Mouse (Mus musculus): Measurements from ENCODE around the gene Plcb4. TPM values are rescaled to one million over a fixed set of nuclear protein-coding genes. Genes with fewer than 3 reads are reported as not detected.

The Plcb4 gene
- polyA plus RNA-seq, 1 experiment from 2014 or later = 25.3 TPM

DNA sequence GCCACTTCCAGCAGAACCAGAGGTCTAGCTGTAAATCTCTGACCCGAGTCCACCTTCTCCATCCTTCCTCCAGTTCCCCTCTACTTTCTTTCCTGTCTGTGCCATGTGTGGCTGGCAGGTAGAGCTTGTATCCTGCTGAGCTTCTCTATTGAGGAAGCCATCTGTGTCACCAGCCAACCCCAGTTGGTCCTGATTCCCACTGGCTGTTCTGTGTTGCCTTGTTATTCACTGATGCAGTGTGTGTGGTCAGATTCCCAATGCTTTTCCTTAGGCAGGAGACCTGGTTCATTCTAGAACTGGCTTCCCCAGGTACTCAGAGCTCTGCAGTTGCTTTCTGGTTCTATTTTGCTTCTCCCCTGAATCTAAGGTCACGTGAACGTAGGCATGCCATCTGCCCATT lies 177.6 kb downstream of the Plcb4 start:
- H3K9ac ChIP-seq (ENCODE audit: low read length) = no peak overlapping the region
- H3K27me3 ChIP-seq (ENCODE audit: control insufficient read depth, insufficient read depth, low read length) = no peaks in the 10 kb centered on the region
- H3K36me3 ChIP-seq (ENCODE audit: control insufficient read depth, insufficient read depth, low read length) = no peaks in the 10 kb centered on the region
- 85% methylated on average over 3 of the region's 3 CpGs for WGBS
- ATAC-seq (ENCODE audit: insufficient read depth, low FRiP score) = no peak
- H3K4me3 ChIP-seq (replicated peaks; ENCODE audit: low read length) = no peak overlapping the region
- no peak overlapping the region for H3K27ac ChIP-seq (ENCODE audit: low read length)
- no peaks in the 10 kb centered on the region for H3K9me3 ChIP-seq (replicated peaks; ENCODE audit: control insufficient read depth, low read length)
- no peaks in the 10 kb centered on the region for H3K4me1 ChIP-seq (ENCODE audit: control insufficient read depth, insufficient read depth, low read length)
- H3K4me2 ChIP-seq (ENCODE audit: low read depth, low read length) = no peak overlapping the region

DNA sequence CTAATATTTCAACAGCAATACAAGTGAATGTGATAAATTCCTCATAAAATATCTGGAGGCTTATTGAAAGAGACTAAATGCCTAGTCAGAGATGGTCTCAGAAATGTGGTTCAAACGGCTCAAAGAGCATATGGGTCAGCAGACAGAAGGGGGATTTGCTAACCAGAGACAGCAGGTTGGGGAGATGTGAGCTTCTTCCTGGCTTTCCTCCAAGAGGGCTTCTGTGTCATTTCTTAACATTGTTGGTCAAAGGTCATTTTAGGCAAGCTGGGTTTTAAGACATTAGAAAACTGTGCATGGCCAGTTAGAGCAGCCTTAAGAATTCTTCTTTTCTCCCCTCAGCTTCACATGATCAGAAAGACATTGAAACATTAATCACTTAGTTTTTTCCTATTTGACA lies 178.9 kb downstream of the Plcb4 start:
- no peaks in the 10 kb centered on the region for H3K9me3 ChIP-seq (replicated peaks; ENCODE audit: control insufficient read depth, low read length)
- H3K36me3 ChIP-seq (ENCODE audit: control insufficient read depth, insufficient read depth, low read length) = no peaks in the 10 kb centered on the region
- no peaks in the 10 kb centered on the region for H3K27me3 ChIP-seq (ENCODE audit: control insufficient read depth, insufficient read depth, low read length)
- H3K4me1 ChIP-seq (ENCODE audit: control insufficient read depth, insufficient read depth, low read length) = no peaks in the 10 kb centered on the region
- no peak overlapping the region for H3K27ac ChIP-seq (ENCODE audit: low read length)
- no peak overlapping the region for H3K4me3 ChIP-seq (replicated peaks; ENCODE audit: low read length)
- H3K4me2 ChIP-seq (ENCODE audit: low read depth, low read length) = no peak overlapping the region
- no peak for ATAC-seq (ENCODE audit: insufficient read depth, low FRiP score)
- WGBS = 68% methylated on average over 1 of the region's 1 CpGs
- H3K9ac ChIP-seq (ENCODE audit: low read length) = no peak overlapping the region

DNA sequence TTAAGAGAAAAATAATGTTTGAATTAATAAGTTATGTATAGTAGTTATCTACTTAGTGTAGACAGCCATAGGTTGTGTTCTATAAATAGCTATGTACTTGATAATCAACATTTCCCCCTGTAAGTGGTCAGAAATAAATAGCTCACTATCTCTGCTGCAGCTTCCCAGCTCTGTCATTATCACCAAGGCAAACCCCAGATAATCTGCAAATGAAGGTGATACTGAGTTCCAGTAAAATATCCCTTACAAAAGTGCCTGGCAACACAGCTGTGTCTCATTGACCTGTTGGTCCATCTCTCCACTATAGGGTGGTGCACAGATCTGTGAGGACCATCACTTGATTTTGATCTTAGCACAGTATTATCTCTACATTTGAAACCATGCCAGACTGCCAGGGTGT lies 179.3 kb downstream of the Plcb4 start:
- no peak for ATAC-seq (ENCODE audit: insufficient read depth, low FRiP score)

DNA sequence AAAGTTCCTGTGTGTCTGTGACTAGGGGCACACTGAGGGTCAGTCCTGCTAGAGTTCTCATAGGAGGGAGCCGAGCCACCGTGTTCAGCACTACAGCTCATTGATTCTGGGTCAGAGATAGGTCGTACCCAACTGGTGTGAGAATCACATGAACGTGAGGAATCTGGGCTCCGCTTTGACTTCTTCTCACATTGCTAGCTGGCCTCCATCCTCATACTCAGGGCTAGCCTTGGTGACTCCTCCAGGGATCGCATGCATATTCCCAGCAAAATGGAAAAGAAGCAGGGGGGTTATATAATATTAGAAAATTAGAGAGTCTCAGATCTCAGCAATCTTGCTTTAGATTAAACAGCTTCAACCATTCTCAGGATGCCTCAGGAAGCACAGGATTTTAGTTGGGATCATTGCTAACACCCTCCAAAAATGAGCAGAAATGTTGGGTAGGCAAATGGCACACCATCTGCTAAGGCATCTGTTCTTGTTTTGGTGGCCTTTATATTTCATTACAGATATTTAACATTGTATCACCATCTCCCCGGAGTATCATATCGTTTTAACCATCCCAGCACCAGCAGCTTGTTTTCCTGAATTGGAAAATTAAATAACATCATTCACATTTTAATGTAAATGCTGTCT lies 180.0 kb downstream of the Plcb4 start:
- no peaks in the 10 kb centered on the region for H3K27me3 ChIP-seq (ENCODE audit: control insufficient read depth, insufficient read depth, low read length)
- no peaks in the 10 kb centered on the region for H3K36me3 ChIP-seq (ENCODE audit: control insufficient read depth, insufficient read depth, low read length)
- H3K27ac ChIP-seq (ENCODE audit: low read length) = no peak overlapping the region
- H3K4me3 ChIP-seq (replicated peaks; ENCODE audit: low read length) = no peak overlapping the region
- no peak overlapping the region for H3K4me2 ChIP-seq (ENCODE audit: low read depth, low read length)
- no peaks in the 10 kb centered on the region for H3K4me1 ChIP-seq (ENCODE audit: control insufficient read depth, insufficient read depth, low read length)
- H3K9ac ChIP-seq (ENCODE audit: low read length) = no peak overlapping the region
- H3K9me3 ChIP-seq (replicated peaks; ENCODE audit: control insufficient read depth, low read length) = no peaks in the 10 kb centered on the region
- ATAC-seq (ENCODE audit: insufficient read depth, low FRiP score) = no peak
- WGBS = 83% methylated on average over 8 of the region's 8 CpGs

More for the DNA sequence above, 179.3 kb downstream of the Plcb4 start:
- Histone ChIP-seq H3K36me3 (ENCODE audit: control insufficient read depth, insufficient read depth, low read length) (no peaks in the 10 kb centered on the region), H3K4me2 (ENCODE audit: low read depth, low read length) (no peak overlapping the region), H3K4me3 (replicated peaks; ENCODE audit: low read length) (no peak overlapping the region), H3K27ac (ENCODE audit: low read length) (no peak overlapping the region), H3K9ac (ENCODE audit: low read length) (no peak overlapping the region), H3K27me3 (ENCODE audit: control insufficient read depth, insufficient read depth, low read length) (no peaks in the 10 kb centered on the region), H3K4me1 (ENCODE audit: control insufficient read depth, insufficient read depth, low read length) (no peaks in the 10 kb centered on the region), H3K9me3 (replicated peaks; ENCODE audit: control insufficient read depth, low read length) (no peaks in the 10 kb centered on the region)

DNA sequence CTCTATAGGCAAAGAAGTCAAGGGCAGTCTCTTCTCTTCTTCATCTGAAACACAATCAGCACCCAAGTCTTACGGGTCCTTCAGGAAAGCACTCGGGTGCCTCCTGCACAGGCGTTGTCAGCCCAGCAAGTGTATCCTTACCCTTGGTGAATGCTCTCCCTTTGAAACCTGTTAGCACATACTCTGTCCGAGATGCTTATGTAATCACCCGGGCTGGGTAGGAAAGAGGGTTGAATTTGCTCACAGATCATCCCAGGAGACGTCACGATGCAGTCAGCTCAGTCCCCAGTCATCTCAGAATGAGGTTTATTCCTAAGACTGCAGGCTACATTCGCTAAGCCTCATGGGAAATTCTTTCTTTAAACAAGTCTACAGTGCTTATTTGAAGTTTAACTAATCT lies 184.9 kb downstream of the Plcb4 start:
- no peak for ATAC-seq (ENCODE audit: insufficient read depth, low FRiP score)
- 76% methylated on average over 8 of the region's 8 CpGs for WGBS
- H3K27me3 ChIP-seq (ENCODE audit: control insufficient read depth, insufficient read depth, low read length) = no peaks in the 10 kb centered on the region
- H3K4me3 ChIP-seq (replicated peaks; ENCODE audit: low read length) = no peak overlapping the region
- H3K9ac ChIP-seq (ENCODE audit: low read length) = no peak overlapping the region
- H3K27ac ChIP-seq (ENCODE audit: low read length) = no peak overlapping the region
- no peaks in the 10 kb centered on the region for H3K36me3 ChIP-seq (ENCODE audit: control insufficient read depth, insufficient read depth, low read length)
- no peak overlapping the region for H3K4me2 ChIP-seq (ENCODE audit: low read depth, low read length)
- no peaks in the 10 kb centered on the region for H3K4me1 ChIP-seq (ENCODE audit: control insufficient read depth, insufficient read depth, low read length)
- H3K9me3 ChIP-seq (replicated peaks; ENCODE audit: control insufficient read depth, low read length) = no peaks in the 10 kb centered on the region

DNA sequence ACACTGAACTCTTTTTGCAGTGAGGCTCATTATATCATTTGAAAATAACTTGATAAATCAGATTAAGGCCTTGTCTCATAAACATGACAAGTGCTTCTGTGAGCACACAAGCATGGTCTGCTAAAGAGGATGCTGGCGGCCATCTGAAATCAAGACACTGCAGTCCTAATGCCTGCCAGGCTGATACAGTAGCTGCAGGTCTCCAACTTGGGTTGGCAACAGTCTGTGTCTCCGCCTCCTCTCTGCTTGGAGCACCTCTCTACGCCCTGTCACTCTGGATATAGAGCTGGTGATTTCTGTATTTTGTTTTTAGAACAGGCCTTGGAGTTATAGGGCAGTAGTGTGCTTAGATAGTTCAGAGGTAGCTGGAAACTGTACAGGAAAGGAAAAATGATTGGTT lies 188.1 kb downstream of the Plcb4 start:
- no peaks in the 10 kb centered on the region for H3K9me3 ChIP-seq (replicated peaks; ENCODE audit: control insufficient read depth, low read length)
- H3K4me3 ChIP-seq (replicated peaks; ENCODE audit: low read length) = no peak overlapping the region
- no peak overlapping the region for H3K9ac ChIP-seq (ENCODE audit: low read length)
- no peak overlapping the region for H3K4me2 ChIP-seq (ENCODE audit: low read depth, low read length)
- H3K27ac ChIP-seq (ENCODE audit: low read length) = no peak overlapping the region
- H3K27me3 ChIP-seq (ENCODE audit: control insufficient read depth, insufficient read depth, low read length) = no peaks in the 10 kb centered on the region
- ATAC-seq (ENCODE audit: insufficient read depth, low FRiP score) = no peak
- WGBS = 81% methylated on average over 3 of the region's 3 CpGs
- H3K4me1 ChIP-seq (ENCODE audit: control insufficient read depth, insufficient read depth, low read length) = no peaks in the 10 kb centered on the region
- no peaks in the 10 kb centered on the region for H3K36me3 ChIP-seq (ENCODE audit: control insufficient read depth, insufficient read depth, low read length)

DNA sequence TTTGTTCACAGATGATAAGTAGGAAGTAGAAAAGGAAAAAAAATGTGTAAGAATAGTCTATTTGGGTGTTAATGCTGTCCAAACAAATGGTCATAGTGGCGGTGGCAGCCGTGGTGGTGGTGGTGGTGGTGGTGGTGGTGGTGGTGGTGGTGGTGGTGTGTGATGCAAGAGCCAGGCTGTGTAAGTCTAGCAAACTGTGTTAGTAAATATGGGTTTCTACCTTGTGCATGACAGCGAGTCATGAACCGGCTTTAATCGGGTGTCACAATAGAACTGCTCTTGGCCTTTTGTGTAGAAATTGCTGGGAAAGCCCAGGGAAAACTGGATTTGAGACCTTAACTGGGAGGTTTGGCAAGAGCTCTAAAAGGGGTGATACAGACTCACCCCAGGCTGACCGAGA lies 188.9 kb downstream of the Plcb4 start:
- H3K9me3 ChIP-seq (replicated peaks; ENCODE audit: control insufficient read depth, low read length) = no peaks in the 10 kb centered on the region
- WGBS = 79% methylated on average over 6 of the region's 6 CpGs
- H3K4me2 ChIP-seq (ENCODE audit: low read depth, low read length) = no peak overlapping the region
- H3K36me3 ChIP-seq (ENCODE audit: control insufficient read depth, insufficient read depth, low read length) = no peaks in the 10 kb centered on the region
- H3K27me3 ChIP-seq (ENCODE audit: control insufficient read depth, insufficient read depth, low read length) = no peaks in the 10 kb centered on the region
- no peak overlapping the region for H3K4me3 ChIP-seq (replicated peaks; ENCODE audit: low read length)
- H3K4me1 ChIP-seq (ENCODE audit: control insufficient read depth, insufficient read depth, low read length) = no peaks in the 10 kb centered on the region
- no peak overlapping the region for H3K9ac ChIP-seq (ENCODE audit: low read length)
- ATAC-seq (ENCODE audit: insufficient read depth, low FRiP score) = no peak
- no peak overlapping the region for H3K27ac ChIP-seq (ENCODE audit: low read length)

DNA sequence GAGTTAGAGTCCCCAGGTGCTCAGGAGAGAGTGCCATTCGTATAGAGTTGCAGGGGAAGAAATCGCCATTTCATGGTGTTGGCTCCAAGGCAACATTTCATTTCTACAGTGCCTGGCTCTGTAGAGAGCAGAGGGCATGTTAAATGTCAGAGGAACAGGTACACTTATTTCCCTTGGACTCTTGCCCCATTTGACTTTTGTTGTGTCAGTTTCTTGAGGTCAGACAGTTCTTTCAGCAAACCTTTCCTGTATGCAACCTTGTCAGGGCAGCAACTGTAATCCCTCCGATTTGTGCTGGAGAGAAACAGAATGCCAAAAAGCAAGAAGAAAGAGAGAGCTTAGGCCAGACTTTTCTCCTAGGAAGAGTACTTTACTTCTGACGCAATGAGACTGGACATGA lies 189.4 kb downstream of the Plcb4 start:
- H3K27ac ChIP-seq (ENCODE audit: low read length) = no peak overlapping the region
- ATAC-seq (ENCODE audit: insufficient read depth, low FRiP score) = no peak
- H3K4me3 ChIP-seq (replicated peaks; ENCODE audit: low read length) = no peak overlapping the region
- H3K27me3 ChIP-seq (ENCODE audit: control insufficient read depth, insufficient read depth, low read length) = no peaks in the 10 kb centered on the region
- H3K9ac ChIP-seq (ENCODE audit: low read length) = no peak overlapping the region
- no peaks in the 10 kb centered on the region for H3K36me3 ChIP-seq (ENCODE audit: control insufficient read depth, insufficient read depth, low read length)
- 82% methylated on average over 4 of the region's 4 CpGs for WGBS
- H3K9me3 ChIP-seq (replicated peaks; ENCODE audit: control insufficient read depth, low read length) = no peaks in the 10 kb centered on the region
- H3K4me1 ChIP-seq (ENCODE audit: control insufficient read depth, insufficient read depth, low read length) = no peaks in the 10 kb centered on the region
- H3K4me2 ChIP-seq (ENCODE audit: low read depth, low read length) = no peak overlapping the region

DNA sequence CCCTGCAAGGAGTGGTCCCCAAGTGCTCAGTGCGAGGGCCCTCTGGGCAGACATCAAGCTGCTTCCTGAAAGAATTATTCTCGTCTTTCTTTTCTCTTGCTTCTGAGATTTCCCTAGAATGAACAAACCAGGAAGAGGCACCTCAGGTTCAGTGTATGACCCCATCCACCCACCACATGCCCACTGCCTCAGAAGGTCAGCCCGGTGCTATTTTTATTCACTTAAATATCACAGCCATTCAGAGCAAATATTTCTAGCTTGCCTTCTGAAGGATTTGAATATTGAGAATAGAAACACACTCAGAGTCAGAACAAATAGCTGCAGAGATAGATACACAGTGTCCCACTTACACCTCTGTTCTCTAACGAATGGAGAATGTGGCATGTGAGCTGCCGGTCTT lies 193.2 kb downstream of the Plcb4 start:
- ATAC-seq (ENCODE audit: insufficient read depth, low FRiP score) = no peak
- WGBS = 81% methylated on average over 5 of the region's 5 CpGs

DNA sequence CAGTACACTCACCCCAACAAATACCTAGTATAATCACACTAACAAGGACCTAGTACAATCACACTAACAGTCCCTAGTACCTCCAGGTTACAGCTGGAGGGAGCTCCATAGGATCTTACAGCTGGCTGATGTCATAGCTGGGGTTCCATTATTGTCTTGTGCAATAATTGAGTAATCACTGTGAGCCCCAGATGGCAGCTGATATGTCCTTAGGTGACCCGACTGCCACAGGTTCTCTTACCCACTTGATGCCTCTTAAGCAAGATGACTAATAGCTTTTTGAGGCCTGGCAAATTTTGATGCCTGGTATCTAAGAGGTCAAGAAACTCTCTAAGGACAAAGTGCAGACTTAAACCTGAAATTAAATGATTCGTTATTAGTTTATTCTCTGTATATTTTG lies 194.3 kb downstream of the Plcb4 start:
- Histone ChIP-seq H3K9ac (ENCODE audit: low read length) (no peak overlapping the region), H3K36me3 (ENCODE audit: control insufficient read depth, insufficient read depth, low read length) (no peaks in the 10 kb centered on the region), H3K4me2 (ENCODE audit: low read depth, low read length) (no peak overlapping the region), H3K27me3 (ENCODE audit: control insufficient read depth, insufficient read depth, low read length) (no peaks in the 10 kb centered on the region), H3K4me3 (replicated peaks; ENCODE audit: low read length) (no peak overlapping the region), H3K4me1 (ENCODE audit: control insufficient read depth, insufficient read depth, low read length) (peaks cover 6% of the 10 kb centered on the region), H3K27ac (ENCODE audit: low read length) (no peak overlapping the region), H3K9me3 (replicated peaks; ENCODE audit: control insufficient read depth, low read length) (no peaks in the 10 kb centered on the region)
- 65% methylated on average over 2 of the region's 2 CpGs for WGBS
- ATAC-seq (ENCODE audit: insufficient read depth, low FRiP score) = no peak

More for the DNA sequence above, 193.2 kb downstream of the Plcb4 start:
- Histone ChIP-seq H3K4me3 (replicated peaks; ENCODE audit: low read length) (no peak overlapping the region), H3K27ac (ENCODE audit: low read length) (no peak overlapping the region), H3K4me2 (ENCODE audit: low read depth, low read length) (no peak overlapping the region), H3K4me1 (ENCODE audit: control insufficient read depth, insufficient read depth, low read length) (peaks cover 6% of the 10 kb centered on the region), H3K27me3 (ENCODE audit: control insufficient read depth, insufficient read depth, low read length) (no peaks in the 10 kb centered on the region), H3K9ac (ENCODE audit: low read length) (no peak overlapping the region), H3K9me3 (replicated peaks; ENCODE audit: control insufficient read depth, low read length) (no peaks in the 10 kb centered on the region), H3K36me3 (ENCODE audit: control insufficient read depth, insufficient read depth, low read length) (no peaks in the 10 kb centered on the region)

Measured in stomach, embryonic 16.5 days (tissue).